Mouse (Mus musculus): ENCODE results near the gene Gm4133. TPM values are rescaled to one million over a fixed set of nuclear protein-coding genes. Genes with fewer than 3 reads are reported as not detected.
"Not testable (repeated sequence)": the region's sequence is repeated elsewhere in the genome, so short reads cannot be mapped to it uniquely, and the experiment has no call there.

Gm4133 gene
- not detected in 2 replicates for polyA plus RNA-seq (2012; rRNA removed)

GRCm38 (mm10) chr7:20333965-20334364, at the start of gene Gm4133:
Gene Gm4133 (minus strand): TSS chr7:20334065.
- H3K36me3 ChIP-seq (ENCODE audit: control insufficient read depth, insufficient read depth, low read length); H3K4me1 ChIP-seq (ENCODE audit: control insufficient read depth, insufficient read depth, low read length); H3K4me3 ChIP-seq (ENCODE audit: control insufficient read depth, low read depth, low read length); H3K27ac ChIP-seq (ENCODE audit: control insufficient read depth, insufficient read depth, low read depth, low read length); H3K27me3 ChIP-seq (ENCODE audit: control insufficient read depth, insufficient read depth, low read length): not testable (repeated sequence)

DNA sequence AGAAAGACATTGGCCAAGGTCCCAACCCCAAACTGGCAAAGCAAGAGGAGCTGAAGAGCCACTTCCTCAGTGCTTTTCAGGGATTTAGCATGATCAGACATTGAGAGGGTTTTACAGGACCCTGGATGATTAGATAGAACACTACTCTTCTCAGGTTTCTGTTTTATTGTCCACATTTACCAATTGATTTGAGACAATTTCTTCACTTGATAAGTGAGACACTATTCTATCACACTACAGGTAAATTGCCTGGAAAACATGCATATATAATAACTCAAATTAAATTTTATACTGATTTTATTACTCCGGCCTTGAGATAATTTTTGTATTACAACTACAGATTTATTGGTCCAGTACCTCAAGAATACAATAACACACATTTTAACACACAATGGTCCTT, 41.4 kb upstream of the Gm4133 start, which contains the start of gene Gm5728:
Gene Gm5728 (minus strand): TSS at position 101 of the 400 bp plus-strand sequence.
- H3K4me1 ChIP-seq (ENCODE audit: control insufficient read depth, insufficient read depth, low read length); H3K4me3 ChIP-seq (ENCODE audit: control insufficient read depth, low read depth, low read length); H3K27me3 ChIP-seq (ENCODE audit: control insufficient read depth, insufficient read depth, low read length); H3K27ac ChIP-seq (ENCODE audit: control insufficient read depth, insufficient read depth, low read depth, low read length); H3K36me3 ChIP-seq (ENCODE audit: control insufficient read depth, insufficient read depth, low read length): not testable (repeated sequence)

Other genes with a start within 250 kb of the Gm4133 start
- gene Vmn1r91, start 234.4 kb downstream of the Gm4133 start, polyA plus RNA-seq (2012; rRNA removed), result not detected in 2 replicates
- not detected in 2 replicates for gene Gm16442, start 211.5 kb downstream of the Gm4133 start, polyA plus RNA-seq (2012; rRNA removed)
- gene Vmn1r93, start 195.0 kb downstream of the Gm4133 start, polyA plus RNA-seq (2012; rRNA removed), result not detected in 2 replicates
- gene Vmn1r94, start 165.7 kb downstream of the Gm4133 start, polyA plus RNA-seq (2012; rRNA removed), result not detected in 2 replicates
- gene Vmn1r95, start 140.4 kb downstream of the Gm4133 start, polyA plus RNA-seq (2012; rRNA removed), result not detected in 2 replicates
- gene Gm6164, start 128.5 kb downstream of the Gm4133 start, polyA plus RNA-seq (2012; rRNA removed), result not detected in 2 replicates
- not detected in 2 replicates for gene Gm4498, start 100.2 kb downstream of the Gm4133 start, polyA plus RNA-seq (2012; rRNA removed)
- 0.07 and 0.18 TPM in 2 replicates for gene Gm5890, start 71.2 kb downstream of the Gm4133 start, polyA plus RNA-seq (2012; rRNA removed)
- gene Gm5728, start 41.3 kb upstream of the Gm4133 start, polyA plus RNA-seq (2012; rRNA removed), result not detected in 2 replicates
- not detected in 2 replicates for gene Vmn1r100, start 83.9 kb upstream of the Gm4133 start, polyA plus RNA-seq (2012; rRNA removed)
- gene Vmn1r101, start 108.5 kb upstream of the Gm4133 start, polyA plus RNA-seq (2012; rRNA removed), result not detected in 2 replicates
- not detected in 2 replicates for gene Gm10670, start 140.9 kb upstream of the Gm4133 start, polyA plus RNA-seq (2012; rRNA removed)
- not detected in 2 replicates for gene Vmn1r103, start 176.5 kb upstream of the Gm4133 start, polyA plus RNA-seq (2012; rRNA removed)
- gene Vmn1r104, start 199.8 kb upstream of the Gm4133 start, polyA plus RNA-seq (2012; rRNA removed), result not detected in 2 replicates
- not detected in 2 replicates for gene Gm5726, start 211.7 kb upstream of the Gm4133 start, polyA plus RNA-seq (2012; rRNA removed)
- gene Gm4141, start 242.2 kb upstream of the Gm4133 start, polyA plus RNA-seq (2012; rRNA removed), result not detected in 2 replicates

Data from testis, adult 2 months (tissue).